Mouse (Mus musculus): ENCODE data around the gene Hadhb.

Hadhb gene

GRCm38 (mm10) chr5:30233979-30234378 lies 78.9 kb downstream of the Hadhb start:
- no peak for DNase-seq (ENCODE audit: low spot score in 2 of 2)
